Mouse (Mus musculus) intestine, postnatal 0 days (tissue): ENCODE results near the gene Krtap16-1. TPM values are rescaled to one million over a fixed set of nuclear protein-coding genes. Genes with fewer than 3 reads are reported as not detected.

Experiments
- ATAC-seq: fragments of 200-750 bp; cut with Nextera tagmentation; 2 replicates; pipeline ENCODE4 v1.8.0; 2017; ENCODE audit warnings: mild to moderate bottlenecking, moderate TSS enrichment, moderate library complexity
- H3K27ac ChIP-seq: fragments of 300-500 bp; sonication (generic); 2 replicates; pipeline ENCODE4 v1.5.1; 2014; ENCODE audit warnings: mild to moderate bottlenecking, low read depth, low read length, moderate library complexity
- H3K27me3 ChIP-seq: fragments of 300-500 bp; sonication (generic); replicated peaks from 2 replicates; pipeline ENCODE4 v1.6.1; 2014; ENCODE audit warnings: low read length, mixed read lengths; ENCODE audit not compliant: control insufficient read depth, insufficient read depth
- H3K36me3 ChIP-seq: fragments of 300-500 bp; sonication (generic); 2 replicates; pipeline ENCODE4 v1.6.1; 2014; ENCODE audit warnings: mild to moderate bottlenecking, moderate library complexity; ENCODE audit not compliant: control insufficient read depth, insufficient read depth
- H3K4me1 ChIP-seq: fragments of 300-500 bp; sonication (generic); replicated peaks from 2 replicates; pipeline ENCODE4 v1.6.1; 2014; ENCODE audit warnings: antibody characterized with exemption, low read length, mixed read lengths; ENCODE audit not compliant: control insufficient read depth, insufficient read depth
- H3K4me2 ChIP-seq: fragments of 300-500 bp; sonication (generic); replicated peaks from 2 replicates; pipeline ENCODE4 v1.6.1; 2014; ENCODE audit warnings: low read depth, mild to moderate bottlenecking, moderate library complexity
- H3K4me3 ChIP-seq: fragments of 300-500 bp; sonication (generic); 2 replicates; pipeline ENCODE4 v1.5.1; 2014; ENCODE audit warnings: low read depth, low read length
- H3K9ac ChIP-seq: fragments of 300-500 bp; sonication (generic); 2 replicates; pipeline ENCODE4 v1.6.1; 2014; ENCODE audit warnings: mild to moderate bottlenecking, low read depth, low read length
- H3K9me3 ChIP-seq: fragments of 300-500 bp; sonication (generic); 2 replicates; pipeline ENCODE4 v1.6.1; 2016; ENCODE audit warnings: mixed run types; ENCODE audit not compliant: control insufficient read depth
- CTCF ChIP-seq: sonication (generic); IDR thresholded peaks from 2 replicates; pipeline ENCODE4 v1.5.1; 2016; ENCODE audit warnings: low read depth, mild to moderate bottlenecking, control low read depth, antibody characterized with exemption, moderate library complexity
- WGBS: fragments of 180-500 bp; shearing (Covaris S2); extraction: QIAGEN DNeasy Blood & Tissue Kit; methylation state at CpG from one replicate; pipeline ENCODE4 v1.1.7; 2014; 5-methylcytosine and 5-hydroxymethylcytosine counted together
- polyA plus RNA-seq: library from polyadenylated mRNA; unstranded; fragments of >200 nt; fragmentation: Nextera tagmentation; extraction: Ambion mirVana; gene quantifications from 2 replicates; pipeline ENCODE4 v1.2.1, GENCODE M21; 2015

Krtap16-1 gene
- polyA plus RNA-seq, 1 experiment from 2014 or later, result not detected

DNA sequence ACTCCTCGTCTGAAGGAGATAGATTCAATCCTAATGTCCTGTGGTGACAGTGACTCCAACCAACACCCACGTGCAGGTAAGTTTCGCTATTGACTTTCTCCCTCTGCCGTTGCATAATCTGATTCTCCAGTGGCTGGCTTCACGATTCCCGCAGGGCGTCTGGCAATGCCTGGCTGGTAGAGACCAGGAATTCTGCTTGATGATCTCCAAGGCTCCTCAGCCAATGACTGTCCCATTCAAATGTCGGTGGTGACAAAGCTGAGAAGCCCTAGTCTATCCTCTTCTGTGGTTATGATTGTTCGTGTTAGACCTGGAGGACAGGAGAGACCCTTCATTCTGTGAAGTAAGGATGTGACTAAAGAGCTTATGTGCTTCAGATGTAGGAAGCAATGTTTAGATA is 3.7 kb downstream of the Krtap16-1 start:
- Histone ChIP-seq H3K27ac (no peak overlapping the region), H3K36me3 (no peaks in the 10 kb centered on the region), H3K4me3 (no peak overlapping the region), H3K4me2 (no peak overlapping the region), H3K9me3 (no peaks in the 10 kb centered on the region), H3K4me1 (no peaks in the 10 kb centered on the region), H3K9ac (no peak overlapping the region), H3K27me3 (no peaks in the 10 kb centered on the region)
- WGBS, result 85% methylated on average over 9 of the region's 9 CpGs
- no peak for TF ChIP-seq CTCF
- ATAC-seq, result no peak

DNA sequence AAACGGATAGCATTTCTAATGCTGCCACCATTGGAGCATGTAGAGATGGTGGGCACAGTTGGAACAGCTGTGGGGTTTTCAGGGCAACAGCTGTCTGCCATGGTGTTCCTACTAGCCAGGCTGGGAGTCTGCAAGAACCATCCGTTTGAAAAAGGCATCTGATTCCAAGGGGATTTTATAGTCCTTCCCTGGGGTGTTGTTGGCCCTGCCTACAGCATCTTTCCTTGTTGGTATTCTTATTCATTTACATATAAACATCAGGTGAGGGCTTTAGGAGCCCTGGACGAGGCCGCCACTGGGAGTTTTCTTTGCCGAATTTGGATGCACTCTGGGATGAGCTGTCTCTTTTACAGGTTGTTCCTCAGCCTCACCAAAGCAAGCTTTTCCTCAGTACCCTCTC is 7.4 kb downstream of the Krtap16-1 start, which contains the start of gene Krtap29-1:
Gene Krtap29-1, minus strand, starts transcription at position 101 of the 400 bp plus-strand sequence.
- H3K36me3 ChIP-seq, result no peaks in the 10 kb centered on the region
- 65% methylated on average over 5 of the region's 5 CpGs for WGBS

DNA sequence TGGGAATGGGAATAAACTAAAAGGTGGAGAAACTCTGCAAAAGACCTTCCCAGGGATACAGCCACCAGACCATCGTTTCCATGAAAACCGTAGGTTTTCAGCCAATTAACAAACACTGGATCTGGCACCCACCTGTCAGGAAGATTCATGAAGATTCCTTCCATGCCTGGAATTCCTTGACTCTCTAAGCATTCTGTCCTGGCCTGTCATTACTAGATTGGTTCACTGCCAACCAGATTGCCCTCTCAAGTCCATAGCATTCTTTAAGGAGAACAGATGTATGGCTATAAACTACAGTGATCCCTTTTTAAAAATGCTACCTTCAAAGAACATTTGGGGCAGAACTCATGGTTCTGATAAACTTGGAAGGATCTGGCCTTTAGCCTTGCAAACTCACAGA is 20.4 kb downstream of the Krtap16-1 start:
- no peak for ATAC-seq

More for the DNA sequence above, 7.4 kb downstream of the Krtap16-1 start, which contains the start of gene Krtap29-1:
- Histone ChIP-seq H3K9ac (no peak within 1 kb of the TSS), H3K4me3 (no peak within 1 kb of the TSS), H3K9me3 (no peaks in the 10 kb centered on the region), H3K27ac (no peak within 1 kb of the TSS), H3K27me3 (no peaks in the 10 kb centered on the region), H3K4me1 (no peaks in the 10 kb centered on the region), H3K4me2 (no peak within 1 kb of the TSS)
- TF ChIP-seq CTCF, result no peak
- ATAC-seq, result no peak

DNA sequence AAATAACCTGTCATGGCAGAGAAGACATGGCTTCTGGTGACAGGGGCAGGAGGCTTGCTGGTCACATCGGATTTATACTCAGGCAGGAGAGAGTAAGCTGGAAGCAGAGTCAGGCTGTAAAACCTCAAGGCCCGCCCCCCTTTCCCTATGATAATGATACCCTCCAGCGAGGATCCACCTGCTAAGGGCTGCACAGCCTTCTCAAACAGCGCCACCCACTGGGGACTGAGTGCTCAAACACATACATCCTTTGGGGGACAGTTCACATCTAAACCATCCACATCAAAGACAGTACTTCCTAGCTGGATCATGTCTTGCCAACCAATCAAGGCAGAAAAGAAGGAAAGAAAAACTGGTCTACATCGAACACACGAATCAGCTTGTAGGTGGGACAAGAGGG is 22.2 kb downstream of the Krtap16-1 start:
- 55% methylated on average over 6 of the region's 6 CpGs for WGBS
- Histone ChIP-seq H3K27ac (no peak overlapping the region), H3K4me1 (no peaks in the 10 kb centered on the region), H3K4me3 (no peak overlapping the region), H3K4me2 (no peak overlapping the region), H3K27me3 (no peaks in the 10 kb centered on the region), H3K9me3 (no peaks in the 10 kb centered on the region), H3K9ac (no peak overlapping the region), H3K36me3 (no peaks in the 10 kb centered on the region)
- TF ChIP-seq CTCF, result peak; percentile 44; the same call in 1 of the 2 replicates
- no peak for ATAC-seq

More for the DNA sequence above, 20.4 kb downstream of the Krtap16-1 start:
- no peak overlapping the region for H3K4me2 ChIP-seq
- H3K36me3 ChIP-seq, result no peaks in the 10 kb centered on the region
- no peaks in the 10 kb centered on the region for H3K4me1 ChIP-seq
- WGBS, result 12% methylated on average over 2 of the region's 2 CpGs
- H3K27ac ChIP-seq, result no peak overlapping the region
- TF ChIP-seq CTCF, result no peak
- H3K27me3 ChIP-seq, result no peaks in the 10 kb centered on the region
- no peak overlapping the region for H3K9ac ChIP-seq
- no peaks in the 10 kb centered on the region for H3K9me3 ChIP-seq
- H3K4me3 ChIP-seq, result no peak overlapping the region

DNA sequence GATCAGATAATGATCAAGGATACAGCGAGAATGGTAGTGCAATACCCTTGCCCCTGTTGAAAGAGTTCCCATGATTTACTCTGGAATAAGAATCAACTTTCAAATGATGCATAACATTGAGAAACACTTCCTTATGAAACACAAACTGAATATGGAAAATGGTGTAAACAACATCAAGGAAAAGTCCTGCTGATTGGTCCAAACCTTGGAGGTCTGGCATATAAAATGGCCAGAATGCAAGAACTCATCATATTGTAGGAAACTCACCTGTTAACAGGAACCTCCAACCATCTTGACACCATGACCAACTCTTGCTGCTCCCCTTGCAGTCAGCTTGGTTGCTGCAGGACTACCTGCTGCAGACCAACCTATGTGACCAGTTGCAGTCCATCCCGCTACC is 38.2 kb downstream of the Krtap16-1 start, which contains the start of gene Krtap9-5:
Gene Krtap9-5, plus strand, starts transcription at position 301 of the 400 bp plus-strand sequence.
- H3K27me3 ChIP-seq, result no peaks in the 10 kb centered on the region
- no peaks in the 10 kb centered on the region for H3K4me1 ChIP-seq
- WGBS, result 85% methylated on average over 2 of the region's 2 CpGs
- H3K4me2 ChIP-seq, result no peak within 1 kb of the TSS
- H3K27ac ChIP-seq, result no peak within 1 kb of the TSS
- no peaks in the 10 kb centered on the region for H3K36me3 ChIP-seq
- H3K9ac ChIP-seq, result no peak within 1 kb of the TSS
- no peak for TF ChIP-seq CTCF
- no peak for ATAC-seq
- H3K9me3 ChIP-seq, result no peaks in the 10 kb centered on the region
- H3K4me3 ChIP-seq, result no peak within 1 kb of the TSS

DNA sequence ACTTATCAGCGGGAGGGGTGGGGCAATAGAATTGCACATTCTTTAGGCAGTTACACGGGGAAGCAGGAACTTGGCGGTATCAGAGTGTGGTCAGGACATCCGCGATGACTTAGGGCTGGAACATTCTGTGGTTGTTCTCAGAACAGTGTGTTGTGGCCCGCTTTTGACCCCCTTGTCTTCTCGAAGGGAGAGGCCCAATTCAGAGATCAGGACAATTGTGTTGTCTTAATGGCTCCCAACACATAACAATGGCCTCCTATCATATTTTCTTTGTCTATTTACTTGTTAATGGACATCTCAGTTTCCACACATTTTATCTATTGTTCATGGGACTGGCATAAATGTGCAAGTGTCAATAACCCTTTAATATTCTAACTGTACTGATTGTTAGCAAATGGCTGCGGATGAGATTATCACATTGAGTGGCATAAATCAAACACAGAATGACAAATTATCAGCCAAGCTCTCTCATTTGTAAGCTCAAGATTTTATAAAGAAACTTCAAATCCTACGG is 48.6 kb downstream of the Krtap16-1 start:
- Histone ChIP-seq H3K36me3 (no peaks in the 10 kb centered on the region), H3K9me3 (no peaks in the 10 kb centered on the region), H3K4me1 (no peaks in the 10 kb centered on the region), H3K27me3 (no peaks in the 10 kb centered on the region), H3K4me3 (no peak overlapping the region), H3K9ac (no peak overlapping the region), H3K27ac (no peak overlapping the region), H3K4me2 (no peak overlapping the region)
- no peak for TF ChIP-seq CTCF
- 79% methylated on average over 9 of the region's 9 CpGs for WGBS
- ATAC-seq, result no peak
